Mouse (Mus musculus): Measurements from ENCODE around the gene Kcna5. TPM values are rescaled to one million over a fixed set of nuclear protein-coding genes. Genes with fewer than 3 reads are reported as not detected.

The Kcna5 gene
- total RNA-seq, 2 experiments from 2014 or later = not detected

- no peak for ATAC-seq (ENCODE audit: poor library complexity, severe bottlenecking)
These were observed 2.3 kb upstream of the Kcna5 start for GRCm38 (mm10) chr6:126537512-126537911.

GRCm38 (mm10) chr6:126536926-126537325, 1.7 kb upstream of the Kcna5 start:
- no peak for ATAC-seq (ENCODE audit: poor library complexity, severe bottlenecking)

- ATAC-seq (ENCODE audit: poor library complexity, severe bottlenecking) = no peak
These were observed 679 bp upstream of the Kcna5 start for GRCm38 (mm10) chr6:126535911-126536270.

- ATAC-seq (ENCODE audit: poor library complexity, severe bottlenecking) = no peak
These were observed 543 bp downstream of the Kcna5 start for GRCm38 (mm10) chr6:126534531-126535207.

- no peak for ATAC-seq (ENCODE audit: poor library complexity, severe bottlenecking)
These were observed 3.9 kb downstream of the Kcna5 start for GRCm38 (mm10) chr6:126531306-126531705.

- ATAC-seq (ENCODE audit: poor library complexity, severe bottlenecking) = no peak
These were observed 5.2 kb downstream of the Kcna5 start for GRCm38 (mm10) chr6:126530019-126530418.

GRCm38 (mm10) chr6:126514720-126515119, 20.5 kb downstream of the Kcna5 start:
- no peak for ATAC-seq (ENCODE audit: poor library complexity, severe bottlenecking)

GRCm38 (mm10) chr6:126513714-126514248, 21.4 kb downstream of the Kcna5 start:
- no peak for ATAC-seq (ENCODE audit: poor library complexity, severe bottlenecking)

GRCm38 (mm10) chr6:126513154-126513553, 22.1 kb downstream of the Kcna5 start:
- ATAC-seq (ENCODE audit: poor library complexity, severe bottlenecking) = no peak

- no peak for ATAC-seq (ENCODE audit: poor library complexity, severe bottlenecking)
These were observed 26.5 kb downstream of the Kcna5 start for GRCm38 (mm10) chr6:126508671-126509070.

GRCm38 (mm10) chr6:126503920-126504319, 31.3 kb downstream of the Kcna5 start:
- ATAC-seq (ENCODE audit: poor library complexity, severe bottlenecking) = no peak

GRCm38 (mm10) chr6:126502691-126503301, 32.4 kb downstream of the Kcna5 start:
- ATAC-seq (ENCODE audit: poor library complexity, severe bottlenecking) = no peak

- no peak for ATAC-seq (ENCODE audit: poor library complexity, severe bottlenecking)
These were observed 34.2 kb downstream of the Kcna5 start for GRCm38 (mm10) chr6:126500985-126501384.

GRCm38 (mm10) chr6:126500088-126500487, 35.1 kb downstream of the Kcna5 start:
- peak; percentile 68 for ATAC-seq (ENCODE audit: poor library complexity, severe bottlenecking)

- ATAC-seq (ENCODE audit: poor library complexity, severe bottlenecking) = no peak
These were observed 37.3 kb downstream of the Kcna5 start for GRCm38 (mm10) chr6:126497878-126498277.

GRCm38 (mm10) chr6:126497173-126497839, 37.9 kb downstream of the Kcna5 start:
- ATAC-seq (ENCODE audit: poor library complexity, severe bottlenecking) = no peak

GRCm38 (mm10) chr6:126487136-126487535, 48.1 kb downstream of the Kcna5 start:
- ATAC-seq (ENCODE audit: poor library complexity, severe bottlenecking) = no peak

GRCm38 (mm10) chr6:126484887-126485286, 50.3 kb downstream of the Kcna5 start:
- ATAC-seq (ENCODE audit: poor library complexity, severe bottlenecking) = no peak

GRCm38 (mm10) chr6:126483264-126483867, 51.8 kb downstream of the Kcna5 start:
- ATAC-seq (ENCODE audit: poor library complexity, severe bottlenecking) = no peak

Measured in megakaryocyte, adult 5-6 weeks (primary cell).